Mouse (Mus musculus): ENCODE results near the gene Rnh1. TPM values are rescaled to one million over a fixed set of nuclear protein-coding genes. Genes with fewer than 3 reads are reported as not detected.
A peak's percentile ranks its signal among the peaks of the same experiment; 100 is the strongest.

Gene Rnh1
- polyA plus RNA-seq, 1 experiment from 2014 or later = 72.4 TPM

GRCm38 (mm10) chr7:141214310-141214709 is 41.7 kb upstream of the Rnh1 start:
- no peak for DNase-seq (ENCODE audit: low spot score)
- 82% methylated on average over 3 of the region's 3 CpGs for WGBS
- H3K27me3 ChIP-seq (ENCODE audit: insufficient read depth, poor library complexity, severe bottlenecking) = no peaks in the 10 kb centered on the region
- H3K9me3 ChIP-seq = no peaks in the 10 kb centered on the region
- peak overlapping the region; percentile 77; the same call in 1 of the 2 replicates for H3K4me3 ChIP-seq
- H3K36me3 ChIP-seq = peaks cover 29% of the 10 kb centered on the region
- H3K27ac ChIP-seq = peak overlapping the region; percentile 97
- H3K4me1 ChIP-seq (replicated peaks) = peaks cover 74% of the 10 kb centered on the region

DNA sequence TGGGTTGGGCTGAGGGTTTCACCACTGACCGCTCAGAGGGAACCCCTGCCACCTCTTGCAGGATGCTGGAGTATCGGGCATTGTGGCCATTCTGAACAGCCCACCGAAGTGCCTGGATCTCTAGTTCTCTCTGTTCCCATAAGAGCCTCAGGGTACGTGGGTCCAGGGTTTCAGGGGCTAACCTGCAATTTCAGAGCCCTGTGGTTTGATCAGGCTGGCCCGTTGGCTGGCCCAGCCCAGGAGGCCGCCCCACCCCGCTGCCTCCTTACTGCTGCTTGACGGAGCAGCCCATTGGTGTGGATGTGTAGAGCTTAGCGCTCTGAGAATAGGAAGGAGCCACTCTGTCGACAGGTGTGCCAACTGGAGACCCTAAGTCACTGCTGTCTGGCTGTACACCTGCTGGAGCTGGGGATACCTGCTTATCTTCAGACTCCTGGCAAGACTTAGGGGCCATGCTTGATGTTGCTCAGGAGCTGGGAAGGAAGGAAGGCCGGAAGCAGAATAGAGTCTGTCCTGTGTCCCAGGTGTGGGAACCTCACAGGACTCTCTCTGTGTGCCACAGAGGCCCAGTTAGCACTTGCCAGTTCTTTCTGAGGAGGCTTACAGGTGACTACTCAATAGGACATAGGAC is 41.1 kb upstream of the Rnh1 start, which contains the start of gene Lmntd2:
Gene Lmntd2, minus strand, starts transcription at position 476 of the 631 bp plus-strand sequence.
- H3K27ac ChIP-seq = peak within 1 kb of the TSS; percentile 97
- 92% methylated on average over 11 of the region's 11 CpGs for WGBS
- H3K36me3 ChIP-seq = peaks cover 23% of the 10 kb centered on the region
- DNase-seq (ENCODE audit: low spot score) = no peak
- H3K9me3 ChIP-seq = no peaks in the 10 kb centered on the region
- peaks cover 73% of the 10 kb centered on the region for H3K4me1 ChIP-seq (replicated peaks)
- H3K4me3 ChIP-seq = peak within 1 kb of the TSS; percentile 77
- H3K27me3 ChIP-seq (ENCODE audit: insufficient read depth, poor library complexity, severe bottlenecking) = no peaks in the 10 kb centered on the region

DNA sequence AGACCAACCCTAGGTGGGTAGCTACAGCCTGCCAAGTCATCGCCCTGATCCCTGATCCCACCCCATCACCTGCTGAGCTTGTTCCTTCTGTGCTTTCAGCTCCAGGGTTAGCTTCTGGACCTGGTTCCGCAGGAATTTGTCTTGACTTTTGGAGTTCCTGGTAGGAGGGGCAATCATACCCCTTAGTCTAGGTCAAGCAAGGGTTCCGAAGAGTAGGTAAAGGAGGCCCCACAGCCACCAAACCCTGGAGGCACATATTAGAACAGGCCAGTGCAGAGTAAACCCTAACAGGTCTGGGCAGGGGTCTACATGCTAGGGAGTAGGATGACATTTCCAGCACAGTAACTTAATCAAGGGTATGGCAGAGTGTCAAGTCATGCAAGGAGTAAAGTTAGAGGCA is 40.5 kb upstream of the Rnh1 start:
- H3K4me1 ChIP-seq (replicated peaks) = peaks cover 69% of the 10 kb centered on the region

DNA sequence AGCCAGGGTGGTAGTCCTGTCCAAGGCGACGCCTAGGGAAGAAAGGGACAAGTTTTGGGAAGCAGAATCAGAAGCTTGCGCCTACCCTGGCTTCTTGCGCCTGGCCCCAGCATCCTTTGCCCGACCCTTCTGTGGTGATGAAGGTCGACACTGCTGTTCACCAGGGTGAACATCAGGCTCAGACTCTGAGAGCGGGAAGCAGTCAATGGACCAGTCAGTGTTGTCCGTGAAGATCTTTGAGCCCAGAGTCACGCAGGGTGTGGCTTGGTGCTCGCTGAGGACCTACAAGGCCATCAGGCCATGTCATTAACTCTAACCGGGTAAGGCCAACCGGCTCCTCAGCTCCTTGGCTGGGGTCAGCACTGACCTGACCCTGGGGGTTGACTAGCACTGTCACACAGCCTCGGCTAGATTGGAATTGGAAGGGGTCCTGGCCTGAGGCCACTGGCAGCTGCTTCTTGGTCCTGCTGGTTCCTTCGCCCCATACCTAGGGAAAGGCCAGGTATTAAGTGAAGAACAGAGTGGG is 38.0 kb upstream of the Rnh1 start:
- no peaks in the 10 kb centered on the region for H3K9me3 ChIP-seq
- H3K4me1 ChIP-seq (replicated peaks) = peaks cover 48% of the 10 kb centered on the region
- no peaks in the 10 kb centered on the region for H3K27me3 ChIP-seq (ENCODE audit: insufficient read depth, poor library complexity, severe bottlenecking)
- H3K4me3 ChIP-seq = no peak overlapping the region
- 0 out of 2 replicates have a peak overlapping the region, but pooled peaks have one; percentile 8 for H3K27ac ChIP-seq
- DNase-seq (ENCODE audit: low spot score) = no peak
- H3K36me3 ChIP-seq = peaks cover 8% of the 10 kb centered on the region; the same call in 1 of the 2 replicates
- WGBS = 85% methylated on average over 14 of the region's 14 CpGs

More for the DNA sequence above, 40.5 kb upstream of the Rnh1 start:
- DNase-seq (ENCODE audit: low spot score) = no peak
- 81% methylated on average over 3 of the region's 3 CpGs for WGBS
- H3K27me3 ChIP-seq (ENCODE audit: insufficient read depth, poor library complexity, severe bottlenecking) = no peaks in the 10 kb centered on the region
- peaks cover 17% of the 10 kb centered on the region for H3K36me3 ChIP-seq
- H3K9me3 ChIP-seq = no peaks in the 10 kb centered on the region
- H3K27ac ChIP-seq = peak overlapping the region; percentile 25; the same call in 1 of the 2 replicates
- H3K4me3 ChIP-seq = no peak overlapping the region

DNA sequence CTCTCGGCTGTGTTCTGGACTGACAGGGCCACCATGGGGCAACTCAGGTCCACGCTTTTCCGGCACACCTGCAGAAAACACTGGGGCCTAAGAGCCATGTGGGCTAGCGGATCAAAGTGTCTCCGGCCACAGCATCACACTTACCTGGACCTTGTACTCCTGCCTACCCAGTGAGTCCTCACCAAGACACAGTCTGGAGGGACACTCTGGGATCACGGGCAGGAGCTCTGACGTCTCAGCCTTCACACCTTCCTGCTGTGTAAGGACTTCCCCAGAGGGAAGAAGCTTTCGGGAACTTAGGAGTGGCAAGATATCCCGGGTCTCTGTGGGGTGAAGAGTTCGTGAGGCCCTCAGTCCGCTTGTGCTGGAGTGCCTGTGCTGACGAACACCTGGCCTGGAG is 37.5 kb upstream of the Rnh1 start:
- Histone ChIP-seq H3K27ac (no peak overlapping the region), H3K27me3 (ENCODE audit: insufficient read depth, poor library complexity, severe bottlenecking) (no peaks in the 10 kb centered on the region)

GRCm38 (mm10) chr7:141209526-141209925 is 36.9 kb upstream of the Rnh1 start:
- no peak for DNase-seq (ENCODE audit: low spot score)
- 82% methylated on average over 3 of the region's 3 CpGs for WGBS
- no peaks in the 10 kb centered on the region for H3K27me3 ChIP-seq (ENCODE audit: insufficient read depth, poor library complexity, severe bottlenecking)
- H3K4me1 ChIP-seq (replicated peaks) = peaks cover 40% of the 10 kb centered on the region
- peaks cover 8% of the 10 kb centered on the region; the same call in 1 of the 2 replicates for H3K36me3 ChIP-seq
- H3K9me3 ChIP-seq = no peaks in the 10 kb centered on the region
- H3K4me3 ChIP-seq = no peak overlapping the region
- H3K27ac ChIP-seq = no peak overlapping the region

More for the DNA sequence above, 37.5 kb upstream of the Rnh1 start:
- Histone ChIP-seq H3K4me1 (replicated peaks) (peaks cover 46% of the 10 kb centered on the region), H3K9me3 (no peaks in the 10 kb centered on the region), H3K4me3 (no peak overlapping the region), H3K36me3 (peaks cover 8% of the 10 kb centered on the region; the same call in 1 of the 2 replicates)
- no peak for DNase-seq (ENCODE audit: low spot score)
- 88% methylated on average over 12 of the region's 12 CpGs for WGBS

DNA sequence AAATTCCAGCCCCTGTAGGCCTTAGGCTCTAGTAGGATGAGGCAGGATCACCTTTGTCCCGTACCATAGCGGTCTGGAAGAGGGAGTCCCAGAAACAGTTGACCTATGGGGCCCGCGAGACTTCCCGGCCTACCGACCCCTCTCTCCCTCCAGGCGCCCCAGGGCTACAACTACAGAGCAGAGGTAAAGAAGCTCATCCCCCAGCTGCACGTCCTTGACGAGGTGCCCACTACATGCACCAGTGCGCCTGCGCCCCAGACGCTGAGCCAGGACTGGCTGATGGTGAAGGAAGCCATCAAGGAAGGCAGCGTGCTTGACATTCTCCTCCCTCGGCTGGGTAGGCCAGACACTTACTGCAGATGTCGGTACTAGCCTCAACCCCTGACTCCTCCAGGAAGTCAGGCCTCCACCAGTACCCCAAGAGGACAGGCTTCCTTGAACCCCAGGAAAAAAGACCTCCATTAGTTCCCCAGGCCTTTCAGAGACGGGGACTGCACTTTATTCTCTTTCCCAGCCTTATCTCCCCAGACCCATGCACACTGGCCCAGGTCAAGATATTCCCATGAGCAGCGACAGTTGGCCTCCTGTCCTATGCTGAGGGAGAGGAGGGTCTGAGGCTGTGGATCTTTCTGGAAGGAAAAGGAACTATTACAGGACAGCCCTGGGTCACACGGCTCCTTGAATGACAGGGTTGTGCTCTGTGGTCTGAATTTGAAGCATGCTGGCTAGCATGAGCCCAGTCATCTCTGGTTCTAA is 33.7 kb upstream of the Rnh1 start:
- Histone ChIP-seq H3K36me3 (peaks cover 8% of the 10 kb centered on the region; the same call in 1 of the 2 replicates), H3K4me1 (replicated peaks) (peaks cover 13% of the 10 kb centered on the region), H3K4me3 (no peak overlapping the region), H3K27me3 (ENCODE audit: insufficient read depth, poor library complexity, severe bottlenecking) (no peaks in the 10 kb centered on the region), H3K27ac (0 out of 2 replicates have a peak overlapping the region, but pooled peaks have one; percentile 8), H3K9me3 (no peaks in the 10 kb centered on the region)
- DNase-seq (ENCODE audit: low spot score) = no peak
- 92% methylated on average over 18 of the region's 18 CpGs for WGBS

DNA sequence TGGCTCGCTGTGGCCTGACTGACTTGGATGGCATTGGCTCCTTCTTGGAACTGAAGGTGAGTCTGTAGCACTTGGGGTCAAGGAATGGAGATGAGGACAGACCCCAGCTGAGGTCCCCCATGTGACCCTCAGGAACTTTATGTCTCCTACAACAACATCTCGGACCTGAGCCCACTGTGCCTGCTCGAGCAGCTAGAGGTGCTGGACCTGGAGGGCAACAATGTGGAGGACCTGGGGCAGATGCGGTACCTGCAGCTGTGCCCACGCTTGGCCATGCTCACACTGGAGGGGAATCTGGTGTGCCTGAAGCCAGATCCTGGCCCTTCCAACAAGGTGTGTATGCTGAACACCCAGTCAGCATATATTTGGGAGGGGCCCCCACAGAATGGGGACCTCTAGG is 32.8 kb upstream of the Rnh1 start:
- Histone ChIP-seq H3K36me3 (peaks cover 8% of the 10 kb centered on the region; the same call in 1 of the 2 replicates), H3K27me3 (ENCODE audit: insufficient read depth, poor library complexity, severe bottlenecking) (no peaks in the 10 kb centered on the region), H3K4me3 (no peak overlapping the region), H3K4me1 (replicated peaks) (peaks cover 5% of the 10 kb centered on the region; the same call in 1 of the 2 replicates), H3K9me3 (no peaks in the 10 kb centered on the region), H3K27ac (no peak overlapping the region)
- DNase-seq (ENCODE audit: low spot score) = no peak
- WGBS = 90% methylated on average over 5 of the region's 5 CpGs

- DNase-seq (ENCODE audit: low spot score) = no peak
- H3K36me3 ChIP-seq = 0 out of 2 replicates have a peak, but pooled peaks cover 4% of the 10 kb centered on the region
- H3K27ac ChIP-seq = no peak overlapping the region
- H3K27me3 ChIP-seq (ENCODE audit: insufficient read depth, poor library complexity, severe bottlenecking) = no peaks in the 10 kb centered on the region
- peaks cover 4% of the 10 kb centered on the region; the same call in 1 of the 2 replicates for H3K4me1 ChIP-seq (replicated peaks)
- H3K4me3 ChIP-seq = no peak overlapping the region
- H3K9me3 ChIP-seq = no peaks in the 10 kb centered on the region
- WGBS = 90% methylated on average over 3 of the region's 3 CpGs
These were observed 31.9 kb upstream of the Rnh1 start for GRCm38 (mm10) chr7:141204546-141204945.

DNA sequence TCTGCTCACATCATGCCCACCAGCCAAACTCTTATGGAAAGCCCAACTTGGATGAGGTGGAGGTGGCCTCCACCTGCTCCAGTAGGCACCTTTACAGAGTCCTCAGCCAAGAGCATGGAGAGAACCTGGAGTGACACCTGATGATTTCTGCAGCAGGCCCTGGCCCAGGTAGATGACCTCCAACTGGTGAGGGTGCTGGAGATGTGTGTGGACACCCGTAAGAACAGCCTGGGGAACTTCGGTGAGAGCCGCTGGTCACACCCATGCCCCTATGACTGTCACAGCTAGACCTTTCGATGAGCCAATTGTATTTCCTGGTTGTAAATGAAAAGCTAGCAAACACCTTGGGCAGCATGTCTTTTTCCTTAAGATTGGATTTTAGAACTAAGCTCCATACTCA is 25.5 kb upstream of the Rnh1 start:
- Histone ChIP-seq H3K27me3 (ENCODE audit: insufficient read depth, poor library complexity, severe bottlenecking) (no peaks in the 10 kb centered on the region), H3K36me3 (peaks cover 9% of the 10 kb centered on the region), H3K4me1 (replicated peaks) (peaks cover 20% of the 10 kb centered on the region), H3K27ac (no peak overlapping the region), H3K9me3 (no peaks in the 10 kb centered on the region), H3K4me3 (no peak overlapping the region)
- WGBS = 98% methylated on average over 4 of the region's 4 CpGs
- DNase-seq (ENCODE audit: low spot score) = no peak

DNA sequence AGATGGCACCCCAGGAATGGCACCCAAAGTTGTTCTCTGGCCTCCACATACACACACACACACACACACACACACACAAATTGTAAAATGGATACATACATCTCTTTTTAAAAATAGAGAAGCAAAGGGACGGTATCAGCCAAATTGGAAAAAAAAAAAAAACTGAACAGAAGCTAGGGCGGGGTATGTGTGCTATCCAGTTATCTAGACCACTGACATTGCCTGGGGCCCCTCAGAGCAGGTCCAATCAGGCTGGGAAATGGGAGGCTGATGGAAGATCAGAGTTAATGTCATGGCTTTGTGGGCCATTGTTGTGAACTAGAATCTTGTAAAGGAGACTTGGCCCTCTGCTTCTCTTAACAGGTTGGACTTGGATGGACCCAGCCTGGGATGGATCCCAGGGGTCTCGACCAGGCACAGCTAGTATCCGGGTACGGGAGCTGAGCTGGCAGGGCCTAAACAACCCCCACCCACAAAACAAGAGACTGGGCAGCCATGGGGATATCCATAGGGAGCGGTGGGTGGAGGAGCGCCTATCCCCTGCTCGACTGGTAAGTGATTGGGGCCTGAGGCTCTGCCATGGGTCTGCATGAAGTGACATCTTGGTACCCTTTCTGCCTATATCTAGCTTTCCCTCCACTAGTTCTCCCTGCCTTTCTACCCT is 24.1 kb upstream of the Rnh1 start:
- Histone ChIP-seq H3K4me1 (replicated peaks) (peaks cover 34% of the 10 kb centered on the region), H3K27ac (no peak overlapping the region), H3K9me3 (no peaks in the 10 kb centered on the region), H3K27me3 (ENCODE audit: insufficient read depth, poor library complexity, severe bottlenecking) (no peaks in the 10 kb centered on the region), H3K4me3 (no peak overlapping the region), H3K36me3 (peaks cover 18% of the 10 kb centered on the region)
- 92% methylated on average over 8 of the region's 8 CpGs for WGBS
- DNase-seq (ENCODE audit: low spot score) = no peak

- H3K4me3 ChIP-seq = peak overlapping the region; percentile 83; the same call in 1 of the 2 replicates
- 94% methylated on average over 2 of the region's 2 CpGs for whole genome bisulfite sequencing
- no peak for DNase-seq (ENCODE audit: low spot score)
- peaks cover 43% of the 10 kb centered on the region for H3K4me1 ChIP-seq (replicated peaks)
- H3K27me3 ChIP-seq (ENCODE audit: insufficient read depth, poor library complexity, severe bottlenecking) = no peaks in the 10 kb centered on the region
- 0 out of 2 replicates have a peak overlapping the region, but pooled peaks have one; percentile 95 for H3K27ac ChIP-seq
- peaks cover 27% of the 10 kb centered on the region for H3K36me3 ChIP-seq
- H3K9me3 ChIP-seq = no peaks in the 10 kb centered on the region
These were observed 23.1 kb upstream of the Rnh1 start for GRCm38 (mm10) chr7:141195754-141196153.
